Comparison of ENCODE assay signal across 24 mouse cellular contexts in genomic region chr16:91555017-91555605, GRCm38 (mm10). TPM values are rescaled to one million over a fixed set of nuclear protein-coding genes. Genes with fewer than 3 reads are reported as not detected.
DNase-seq lines count a peak whose midpoint lies in the region; ATAC-seq and TF ChIP-seq lines count a peak whose summit lies in the region.
"Had no signal": no experiment of that assay in that cellular context is flagged by ENCODE, and none has a peak within 500 bp of the region (broad histone marks: within the 10 kb centered on the region; RNA-seq: fewer than 3 reads in every experiment).

No protein-coding gene starts in this region.

- in situ Hi-C loops in CH12.LX (cut with MboI; ENCODE audit: low pct_ligation_motif_present, low pct_unique_long_range_greater_than_20kb, low sequenced_read_pairs) = loop anchor here (5.0 kb wide), 1 partner anchor 43 kb away; no protein-coding TSS in a partner anchor

- intact Hi-C loops in heart, postnatal 14 days (cut with DNase I) = no loop called here

- TF ChIP-seq POLR2A in CH12.LX (IDR thresholded peaks at IDR 0.05; ENCODE audit: low read depth, low read length) = no peak

- no peak overlapping the region for H3K9ac ChIP-seq in heart, embryonic 13.5 days
- H3K9ac ChIP-seq in CH12.LX (ENCODE audit: insufficient read depth, low read depth) = no peak overlapping the region
- no peak overlapping the region for H3K9ac ChIP-seq in intestine, embryonic 15.5 days
- no peak overlapping the region for H3K9ac ChIP-seq in midbrain, embryonic 15.5 days
- H3K9ac ChIP-seq: forebrain, postnatal 0 days; limb, embryonic 12.5 days; midbrain, embryonic 12.5 days had no signal

- 69% methylated on average over 8 of the region's 8 CpGs for WGBS in heart, embryonic 13.5 days
- 66% methylated on average over 8 of the region's 8 CpGs for WGBS in intestine, embryonic 15.5 days
- WGBS in midbrain, embryonic 15.5 days = 88% methylated on average over 8 of the region's 8 CpGs

- H3K27me3 ChIP-seq in heart, embryonic 13.5 days (replicated peaks) = no peaks in the 10 kb centered on the region
- H3K27me3 ChIP-seq in CH12.LX (replicated peaks) = no peaks in the 10 kb centered on the region
- no peaks in the 10 kb centered on the region for H3K27me3 ChIP-seq in intestine, embryonic 15.5 days (replicated peaks)
- no peaks in the 10 kb centered on the region for H3K27me3 ChIP-seq in midbrain, embryonic 15.5 days (replicated peaks)
- H3K27me3 ChIP-seq: limb, embryonic 12.5 days; midbrain, embryonic 12.5 days had no signal

- peak overlapping the region; percentile 41 for H3K27ac ChIP-seq in heart, embryonic 13.5 days (replicated peaks)
- no peak overlapping the region for H3K27ac ChIP-seq in CH12.LX (ENCODE audit: insufficient read depth, low read depth)
- H3K27ac ChIP-seq in intestine, embryonic 15.5 days = peak overlapping the region; percentile 25
- no peak overlapping the region for H3K27ac ChIP-seq in midbrain, embryonic 15.5 days
- H3K27ac ChIP-seq: forebrain, embryonic 10.5 days; heart, adult 2 months; hindbrain, postnatal 0 days; layer of hippocampus, adult 2 months; limb, embryonic 12.5 days; midbrain, embryonic 12.5 days; stomach, postnatal 0 days had no signal

- dilution Hi-C loops in CH12.LX (cut with MboI; ENCODE audit: extremely low pct_ligation_motif_present, extremely low pct_unique_long_range_greater_than_20kb, low sequenced_read_pairs) = no loop called here

- DNase-seq in adrenal gland, adult (ENCODE audit: inconsistent age in 2 of 2, low spot score in 1 of 2) = peak; percentile 68 to 70
- DNase-seq in adrenal gland, postnatal 14 days = no peak
- no peak for DNase-seq in heart, postnatal 14 days
- DNase-seq in CH12.LX (ENCODE audit: extremely low read depth) = no peak
- DNase-seq: cerebellum, adult 18-20 months; cerebellum, postnatal 14 days; forebrain, postnatal 0 days; gastrocnemius, postnatal 14 days; heart, adult 2 months; kidney, adult 9 months; lung, adult 18-20 months; thymus, adult 2 months; thymus, postnatal 4 days had no signal

- H3K4me3 ChIP-seq in heart, embryonic 13.5 days = no peak overlapping the region
- H3K4me3 ChIP-seq in CH12.LX (replicated peaks in 1 of 3; ENCODE audit: low read depth in 2 of 3, low read length in 2 of 3, poor library complexity in 1 of 3) = no peak overlapping the region
- H3K4me3 ChIP-seq in intestine, embryonic 15.5 days (replicated peaks) = no peak overlapping the region
- no peak overlapping the region for H3K4me3 ChIP-seq in midbrain, embryonic 15.5 days
- H3K4me3 ChIP-seq: forebrain, embryonic 10.5 days; heart, adult 2 months; layer of hippocampus, adult 2 months; limb, embryonic 12.5 days; midbrain, embryonic 12.5 days had no signal

- peaks cover 56% of the 10 kb centered on the region for H3K4me1 ChIP-seq in heart, embryonic 13.5 days
- H3K4me1 ChIP-seq in CH12.LX (ENCODE audit: control insufficient read depth in 1 of 2, insufficient read depth in 2 of 2) = peaks cover 8 to 43% of the 10 kb centered on the region in 2 experiments; a peak in 2 of 4 replicates
- peaks cover 29% of the 10 kb centered on the region for H3K4me1 ChIP-seq in intestine, embryonic 15.5 days (replicated peaks)
- H3K4me1 ChIP-seq in midbrain, embryonic 15.5 days = 0 out of 2 replicates have a peak, but pooled peaks cover 3% of the 10 kb centered on the region

- TF ChIP-seq EP300 in CH12.LX (IDR thresholded peaks at IDR 0.05; ENCODE audit: low read length) = 0 out of 2 replicates have a peak, but pooled peaks have one; percentile 12

- ATAC-seq in heart, embryonic 13.5 days (ENCODE audit: extremely low read depth, insufficient number of reproducible peaks, low FRiP score, low TSS enrichment) = no peak
- ATAC-seq in intestine, embryonic 15.5 days = peak; percentile 69
- ATAC-seq in midbrain, embryonic 15.5 days (replicated peaks) = no peak
- no peak for ATAC-seq in inflammation-experienced regulatory T-cells, adult 6 months
- ATAC-seq: forebrain, postnatal 0 days; hindbrain, postnatal 0 days had no signal

- peaks cover 63% of the 10 kb centered on the region for H3K36me3 ChIP-seq in heart, embryonic 13.5 days
- peaks cover 72 to 92% of the 10 kb centered on the region in 2 experiments for H3K36me3 ChIP-seq in CH12.LX (replicated peaks in 1 of 2; ENCODE audit: control insufficient read depth in 1 of 2, insufficient read depth in 1 of 2, low read length in 1 of 2)
- H3K36me3 ChIP-seq in intestine, embryonic 15.5 days = peaks cover 18% of the 10 kb centered on the region; the same call in 1 of the 2 replicates
- H3K36me3 ChIP-seq in midbrain, embryonic 15.5 days (replicated peaks) = 0 out of 2 replicates have a peak, but pooled peaks cover 4% of the 10 kb centered on the region

- no peak for TF ChIP-seq CTCF in CH12.LX (conservative IDR thresholded peaks at IDR 0.05 in 1 of 2, IDR thresholded peaks at IDR 0.05 in 1 of 2; ENCODE audit: low read depth in 2 of 2, low read length in 2 of 2)

- peaks cover 36% of the 10 kb centered on the region for H3K79me2 ChIP-seq in CH12.LX (replicated peaks; ENCODE audit: control insufficient read depth, extremely low read depth, insufficient read depth, poor library complexity, severe bottlenecking)

- no peak overlapping the region for H3K4me2 ChIP-seq in heart, embryonic 13.5 days
- H3K4me2 ChIP-seq in CH12.LX (ENCODE audit: insufficient read depth, low read depth, poor library complexity, severe bottlenecking) = no peak overlapping the region
- H3K4me2 ChIP-seq in intestine, embryonic 15.5 days (replicated peaks) = no peak overlapping the region
- H3K4me2 ChIP-seq in midbrain, embryonic 15.5 days = no peak overlapping the region
- H3K4me2 ChIP-seq: limb, embryonic 12.5 days; liver, embryonic 11.5 days; midbrain, embryonic 12.5 days had no signal

- H3K9me3 ChIP-seq in heart, embryonic 13.5 days = no peaks in the 10 kb centered on the region
- no peaks in the 10 kb centered on the region for H3K9me3 ChIP-seq in CH12.LX (replicated peaks; ENCODE audit: low read length)
- H3K9me3 ChIP-seq in intestine, embryonic 15.5 days = no peaks in the 10 kb centered on the region
- no peaks in the 10 kb centered on the region for H3K9me3 ChIP-seq in midbrain, embryonic 15.5 days
- H3K9me3 ChIP-seq: forebrain, embryonic 10.5 days; limb, embryonic 12.5 days; midbrain, embryonic 12.5 days had no signal

- TF ChIP-seq RAD21 in CH12.LX (IDR thresholded peaks at IDR 0.05; ENCODE audit: low read depth, low read length) = no peak

TF ChIP-seq in CH12.LX, 34 proteins besides CTCF, POLR2A, EP300 and RAD21:
- TF ChIP-seq TCF12 (IDR thresholded peaks at IDR 0.05; ENCODE audit: low read depth, low read length) (no peak), USF2 (conservative IDR thresholded peaks at IDR 0.05; ENCODE audit: low read depth, low read length) (no peak), CHD1 (IDR thresholded peaks at IDR 0.05; ENCODE audit: low read depth, low read length) (no peak), UBTF (IDR thresholded peaks at IDR 0.05; ENCODE audit: low read depth, low read length) (no peak), MAX (IDR thresholded peaks at IDR 0.05; ENCODE audit: low read length) (no peak), PAX5 (IDR thresholded peaks at IDR 0.05; ENCODE audit: low read length) (no peak), GABPA (IDR thresholded peaks at IDR 0.05; ENCODE audit: insufficient replicate concordance, low read depth, low read length) (no peak), NRF1 (IDR thresholded peaks at IDR 0.05; ENCODE audit: low read depth, low read length) (no peak), JUND (conservative IDR thresholded peaks at IDR 0.05; ENCODE audit: low read depth, low read length) (no peak), ZKSCAN1 (IDR thresholded peaks at IDR 0.05; ENCODE audit: borderline replicate concordance, low read depth, low read length) (no peak), KAT2A (IDR thresholded peaks at IDR 0.05; ENCODE audit: insufficient replicate concordance, low read length) (no peak), MXI1 (IDR thresholded peaks at IDR 0.05; ENCODE audit: low read depth, low read length) (no peak)
TF ChIP-seq in CH12.LX: peak in this region for 0.

RNA-seq across cellular contexts. Expression of gene Ifngr2, which starts 8.2 kb away (rescaled TPM):
- 27.7 and 30.8 TPM in 2 replicates for total RNA-seq in adrenal gland, postnatal 14 days (2021)
- 103 and 108 TPM in 2 replicates for polyA plus RNA-seq in heart, embryonic 13.5 days (2015; fragmentation: Nextera tagmentation; extraction: Ambion mirVana)
- 100 to 1,000 TPM; 125 to 142 TPM for total RNA-seq in heart, postnatal 14 days (2021)
- 26.3 and 36.1 TPM in 2 replicates for total RNA-seq in CH12.LX (2012; rRNA removed)
- total RNA-seq in CH12.LX (2014; rRNA removed) = 29.6 and 32.1 TPM in 2 replicates
- 38.8 and 39.2 TPM in 2 replicates for polyA plus RNA-seq in CH12.LX (2012; ENCODE audit: insufficient read length, low read depth)
- polyA plus RNA-seq in intestine, embryonic 15.5 days (2015; fragmentation: Nextera tagmentation; extraction: Ambion mirVana) = 76.4 and 90.6 TPM in 2 replicates
- polyA plus RNA-seq in midbrain, embryonic 15.5 days (2015; fragmentation: Nextera tagmentation; extraction: Ambion mirVana) = 92.5 and 94.2 TPM in 2 replicates
- 10 to 100 TPM in 2 of 3 experiments, 1 to 10 TPM in 1; 3.4 to 30.9 (median 14.7) TPM for polyA plus RNA-seq in inflammation-experienced regulatory T-cells, adult 6 months (2017; shearing (Covaris generic))

RNA-seq across cellular contexts. Expression of gene Tmem50b, which starts 42.5 kb away (rescaled TPM):
- 45.6 and 48.0 TPM in 2 replicates for total RNA-seq in adrenal gland, postnatal 14 days (2021)
- polyA plus RNA-seq in heart, embryonic 13.5 days (2015; fragmentation: Nextera tagmentation; extraction: Ambion mirVana) = 45.9 and 56.5 TPM in 2 replicates
- total RNA-seq in heart, postnatal 14 days (2021) = 10 to 100 TPM; 65.1 to 65.2 TPM
- total RNA-seq in CH12.LX (2012; rRNA removed) (6.1 and 9.7 TPM in 2 replicates), CH12.LX (2014; rRNA removed) (12.7 and 14.5 TPM in 2 replicates)
- polyA plus RNA-seq in CH12.LX (2012; ENCODE audit: insufficient read length, low read depth) = 15.9 TPM in 2 replicates
- polyA plus RNA-seq in intestine, embryonic 15.5 days (2015; fragmentation: Nextera tagmentation; extraction: Ambion mirVana) = 31.7 and 32.2 TPM in 2 replicates
- 79.4 and 81.6 TPM in 2 replicates for polyA plus RNA-seq in midbrain, embryonic 15.5 days (2015; fragmentation: Nextera tagmentation; extraction: Ambion mirVana)
- 10 to 100 TPM; 28.2 to 36.1 (median 34.2) TPM for polyA plus RNA-seq in inflammation-experienced regulatory T-cells, adult 6 months (2017; shearing (Covaris generic))

Comparison
In these comparisons a context has a peak if more than half of its experiments do, and no peak if none do; other contexts are left out.
1. DNase-seq: peak in adrenal gland, adult (2 of 2); none in adrenal gland, postnatal 14 days (single experiment), heart, postnatal 14 days (0 of 2) and CH12.LX (single experiment).
2. H3K27ac ChIP-seq: peak in heart, embryonic 13.5 days (single experiment) and intestine, embryonic 15.5 days (single experiment); none in CH12.LX (single experiment) and midbrain, embryonic 15.5 days (single experiment).